ENCODE assay signal across 17 mouse cellular contexts in genomic region chr12:110821787-110822186, GRCm38 (mm10).
"Had no signal": no experiment of that assay in that cellular context is flagged by ENCODE, and none has a peak within 500 bp of the region (broad histone marks: within the 10 kb centered on the region; RNA-seq: fewer than 3 reads in every experiment).

No protein-coding gene starts in this region.

- H3K4me1 ChIP-seq: limb, embryonic 15.5 days; liver, embryonic 13.5 days; midbrain, embryonic 15.5 days; neural tube, embryonic 15.5 days had no signal

- H3K27me3 ChIP-seq: limb, embryonic 15.5 days; liver, embryonic 13.5 days; midbrain, embryonic 15.5 days; neural tube, embryonic 15.5 days had no signal

- H3K9ac ChIP-seq: limb, embryonic 15.5 days; liver, embryonic 13.5 days; midbrain, embryonic 15.5 days; neural tube, embryonic 15.5 days had no signal

- H3K27ac ChIP-seq: limb, embryonic 15.5 days; liver, embryonic 13.5 days; midbrain, embryonic 15.5 days; neural tube, embryonic 15.5 days; stomach, postnatal 0 days had no signal

- H3K36me3 ChIP-seq: limb, embryonic 15.5 days; liver, embryonic 13.5 days; midbrain, embryonic 15.5 days; neural tube, embryonic 15.5 days had no signal

- H3K4me3 ChIP-seq: limb, embryonic 15.5 days; liver, embryonic 13.5 days; midbrain, embryonic 15.5 days; myocyte; neural tube, embryonic 15.5 days had no signal

- H3K9me3 ChIP-seq: limb, embryonic 15.5 days; liver, embryonic 13.5 days; midbrain, embryonic 15.5 days; neural tube, embryonic 15.5 days had no signal

- H3K4me2 ChIP-seq: limb, embryonic 15.5 days; liver, embryonic 13.5 days; midbrain, embryonic 15.5 days; neural tube, embryonic 15.5 days had no signal

- DNase-seq: kidney, adult 11 months; kidney, adult 9 months; kidney, postnatal 10 days; layer of hippocampus, adult 9-11 months; layer of hippocampus, postnatal 36 days; liver, embryonic 13.5 days; lung, adult 18-20 months; lung, postnatal 4 days; right cerebral cortex, adult 18-20 months; right cerebral cortex, postnatal 25 days; thymus, adult 18-20 months; thymus, postnatal 25 days had no signal

- ATAC-seq: midbrain, embryonic 15.5 days had no signal
